Mouse (Mus musculus): ENCODE measurements around the gene Fam24b. TPM values are rescaled to one million over a fixed set of nuclear protein-coding genes. Genes with fewer than 3 reads are reported as not detected.

The Fam24b gene
- total RNA-seq, 2 experiments from 2014 or later = not detected

Other genes starting within 250 kb of the Fam24b start
- not detected for gene 4933402N03Rik, start 183.2 kb downstream of the Fam24b start, total RNA-seq (2021)
- not detected for gene 5430419D17Rik, start 155.1 kb downstream of the Fam24b start, total RNA-seq (2021)
- gene Cuzd1, start 7.2 kb downstream of the Fam24b start, total RNA-seq (2021) = under 1 TPM; 0.19 to 0.31 TPM
- not detected for gene Fam24a, start 4.3 kb upstream of the Fam24b start, total RNA-seq (2021)
- 10 to 100 TPM; 17.4 to 18.5 TPM for gene 2310057M21Rik, start 33.2 kb upstream of the Fam24b start, total RNA-seq (2021)
- 10 to 100 TPM; 35.7 to 37.9 TPM for gene Pstk, start 41.6 kb upstream of the Fam24b start, total RNA-seq (2021)
- 10 to 100 TPM; 20.8 to 22.2 TPM for gene Ikzf5, start 81.0 kb upstream of the Fam24b start, total RNA-seq (2021)
- gene Acadsb, start 81.1 kb upstream of the Fam24b start, total RNA-seq (2021) = 100 to 1,000 TPM; 120 to 130 TPM
- gene Hmx3, start 213.4 kb upstream of the Fam24b start, total RNA-seq (2021) = not detected
- not detected for gene Hmx2, start 219.3 kb upstream of the Fam24b start, total RNA-seq (2021)
- 10 to 100 TPM; 28.9 to 32.8 TPM for gene Bub3, start 230.7 kb upstream of the Fam24b start, total RNA-seq (2021)

Measured in gastrocnemius, postnatal 25 days (tissue).